Mouse (Mus musculus): ENCODE measurements at regions not wholly inside any gene's neighbourhood (a gene's known extent, or its start where the extent isn't known, plus 50 kb on each side); places are given as distances from the start of the nearest gene placed in this dataset.

- Histone ChIP-seq H3K27ac (replicated peaks) (no peak overlapping the region), H3K27me3 (no peaks in the 10 kb centered on the region), H3K4me3 (no peak overlapping the region), H3K4me2 (no peak overlapping the region), H3K36me3 (no peaks in the 10 kb centered on the region), H3K4me1 (replicated peaks) (no peaks in the 10 kb centered on the region), H3K9me3 (no peaks in the 10 kb centered on the region), H3K9ac (no peak overlapping the region)
- WGBS = 51% methylated on average over 7 of the region's 7 CpGs
- ATAC-seq (ENCODE audit: low FRiP score, low read depth) = no peak
Measured at GRCm38 (mm10) chr5:97594081-97594480, 137.3 kb upstream of the Gk2 start.

GRCm38 (mm10) chr5:97582509-97582908 is 125.7 kb upstream of the Gk2 start:
- no peak overlapping the region for H3K9ac ChIP-seq
- no peaks in the 10 kb centered on the region for H3K9me3 ChIP-seq
- WGBS = 29% methylated on average over 2 of the region's 2 CpGs
- no peaks in the 10 kb centered on the region for H3K36me3 ChIP-seq
- ATAC-seq (ENCODE audit: low FRiP score, low read depth) = peak; percentile 38; the same call in 1 of the 2 replicates
- no peak overlapping the region for H3K4me3 ChIP-seq
- no peak overlapping the region for H3K4me2 ChIP-seq
- no peaks in the 10 kb centered on the region for H3K27me3 ChIP-seq
- no peaks in the 10 kb centered on the region for H3K4me1 ChIP-seq (replicated peaks)
- no peak overlapping the region for H3K27ac ChIP-seq (replicated peaks)

- Histone ChIP-seq H3K27ac (replicated peaks) (no peak overlapping the region), H3K4me3 (no peak overlapping the region), H3K4me1 (replicated peaks) (no peaks in the 10 kb centered on the region), H3K9ac (no peak overlapping the region), H3K4me2 (no peak overlapping the region), H3K36me3 (no peaks in the 10 kb centered on the region), H3K9me3 (no peaks in the 10 kb centered on the region), H3K27me3 (no peaks in the 10 kb centered on the region)
- ATAC-seq (ENCODE audit: low FRiP score, low read depth) = no peak
- WGBS = 82% methylated on average over 5 of the region's 5 CpGs
Measured at GRCm38 (mm10) chr5:97565486-97565885, 108.7 kb upstream of the Gk2 start.

DNA sequence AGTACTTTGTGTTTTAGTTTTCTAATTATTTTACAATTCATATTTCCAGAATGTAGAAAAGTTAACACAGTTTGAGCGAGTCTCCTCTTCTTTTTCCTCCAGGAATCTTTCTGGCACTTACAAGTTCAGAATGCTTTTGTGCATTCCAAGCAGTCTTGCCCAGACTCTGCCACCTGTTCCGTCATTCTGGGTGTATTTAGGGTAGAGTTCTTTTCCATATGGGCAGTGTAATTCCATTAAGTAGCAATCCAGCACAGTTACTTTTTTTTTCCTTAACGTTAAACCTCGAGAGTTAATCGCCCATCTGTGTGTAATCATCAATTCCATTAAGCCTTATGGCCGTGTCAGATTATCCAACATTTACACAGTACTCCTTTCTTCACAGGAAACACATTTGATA is 106.9 kb upstream of the Gk2 start:
- Histone ChIP-seq H3K27me3 (no peaks in the 10 kb centered on the region), H3K27ac (replicated peaks) (no peak overlapping the region), H3K36me3 (no peaks in the 10 kb centered on the region), H3K9ac (no peak overlapping the region), H3K4me2 (no peak overlapping the region), H3K9me3 (no peaks in the 10 kb centered on the region), H3K4me3 (no peak overlapping the region), H3K4me1 (replicated peaks) (no peaks in the 10 kb centered on the region)
- 72% methylated on average over 6 of the region's 6 CpGs for WGBS
- ATAC-seq (ENCODE audit: low FRiP score, low read depth) = no peak

DNA sequence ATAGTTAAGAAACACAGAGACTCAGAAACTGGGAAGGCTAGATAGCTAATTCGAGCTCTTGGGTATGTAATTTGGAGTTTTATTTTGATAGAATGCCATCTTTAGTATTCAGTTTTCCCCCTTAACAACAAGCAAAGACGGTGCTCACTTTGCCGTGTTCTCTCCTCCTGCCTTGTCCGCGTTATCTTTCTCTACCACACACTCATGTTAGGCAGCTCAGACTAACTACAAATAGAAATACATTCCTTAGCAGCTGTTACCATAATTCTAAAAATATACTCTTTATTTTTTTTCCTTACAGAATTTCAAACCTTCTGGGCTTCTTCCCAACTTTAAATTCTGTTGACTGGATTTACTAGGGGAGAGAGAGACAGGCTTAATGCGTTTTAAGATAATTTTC is 97.5 kb upstream of the Gk2 start:
- H3K27ac ChIP-seq (replicated peaks) = no peak overlapping the region
- 83% methylated on average over 6 of the region's 6 CpGs for WGBS
- H3K4me1 ChIP-seq (replicated peaks) = no peaks in the 10 kb centered on the region
- ATAC-seq (ENCODE audit: low FRiP score, low read depth) = no peak
- no peak overlapping the region for H3K9ac ChIP-seq
- H3K4me2 ChIP-seq = no peak overlapping the region
- no peaks in the 10 kb centered on the region for H3K9me3 ChIP-seq
- H3K36me3 ChIP-seq = no peaks in the 10 kb centered on the region
- H3K4me3 ChIP-seq = no peak overlapping the region
- no peaks in the 10 kb centered on the region for H3K27me3 ChIP-seq

DNA sequence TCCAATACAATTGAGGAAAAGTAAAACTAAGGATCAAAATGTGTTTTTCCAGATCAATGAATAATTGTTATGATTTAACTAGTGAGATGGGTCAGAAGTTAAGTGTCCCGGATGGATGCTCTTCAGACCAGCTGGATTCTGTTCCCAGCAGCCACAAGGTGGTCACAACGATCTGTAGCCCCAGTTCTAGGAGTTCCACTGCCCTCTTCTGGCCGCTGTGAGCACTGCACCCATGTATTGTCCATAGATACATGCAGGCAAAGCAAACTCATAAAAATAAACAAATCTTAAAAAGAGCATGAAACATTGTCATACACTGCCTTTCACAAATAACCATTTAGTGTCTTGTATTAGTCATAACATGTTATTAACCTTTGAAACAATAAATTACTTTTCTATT is 96.3 kb upstream of the Gk2 start:
- 58% methylated on average over 3 of the region's 3 CpGs for WGBS
- no peaks in the 10 kb centered on the region for H3K4me1 ChIP-seq (replicated peaks)

DNA sequence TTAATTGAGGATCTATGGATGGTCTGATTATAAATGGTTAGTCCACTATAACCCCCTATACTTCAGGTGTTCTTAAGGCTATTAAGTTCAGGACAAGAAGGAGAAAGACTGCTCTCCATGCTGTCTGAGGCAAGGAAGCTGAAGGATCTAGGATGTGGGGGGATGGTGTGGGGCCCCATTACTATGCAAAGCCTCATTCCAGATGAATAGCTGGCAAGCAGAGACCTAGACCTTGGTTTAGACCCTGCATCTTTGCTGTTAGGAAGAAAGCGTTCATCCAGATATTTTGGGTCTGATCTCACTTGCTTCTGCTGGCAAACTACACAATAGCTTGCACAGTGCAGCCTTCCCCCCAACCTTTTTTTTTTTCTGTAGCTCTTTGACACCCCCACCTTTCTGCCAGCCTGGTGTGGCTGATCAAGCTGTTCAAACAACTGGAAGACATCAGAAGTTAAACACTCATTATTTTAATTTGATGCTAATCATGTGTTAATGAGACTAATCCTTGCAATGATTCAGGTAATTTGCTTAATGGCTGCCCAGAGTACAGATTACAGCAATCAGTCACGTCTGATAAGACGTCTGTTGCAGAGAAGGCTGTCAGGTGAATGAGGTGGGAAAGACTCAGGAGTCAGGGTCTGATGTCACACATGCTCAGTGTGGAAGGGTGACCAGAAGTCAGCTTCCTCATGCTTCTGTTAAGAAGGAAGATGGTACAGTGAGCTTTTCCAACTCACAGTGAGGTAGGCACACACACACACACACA is 80.9 kb upstream of the Gk2 start:
- no peak overlapping the region for H3K9ac ChIP-seq
- H3K4me2 ChIP-seq = no peak overlapping the region
- H3K27me3 ChIP-seq = no peaks in the 10 kb centered on the region
- whole genome bisulfite sequencing = 22% methylated on average over 3 of the region's 3 CpGs
- H3K4me3 ChIP-seq = no peak overlapping the region
- no peaks in the 10 kb centered on the region; the same call in 1 of the 2 replicates for H3K4me1 ChIP-seq (replicated peaks)
- no peak overlapping the region for H3K27ac ChIP-seq (replicated peaks)
- peak; percentile 51; the same call in 1 of the 2 replicates for ATAC-seq (ENCODE audit: low FRiP score, low read depth)
- H3K9me3 ChIP-seq = no peaks in the 10 kb centered on the region
- H3K36me3 ChIP-seq = no peaks in the 10 kb centered on the region

More for the DNA sequence above, 96.3 kb upstream of the Gk2 start:
- Histone ChIP-seq H3K9ac (no peak overlapping the region), H3K4me2 (no peak overlapping the region), H3K27me3 (no peaks in the 10 kb centered on the region), H3K27ac (replicated peaks) (no peak overlapping the region), H3K4me3 (no peak overlapping the region), H3K36me3 (no peaks in the 10 kb centered on the region), H3K9me3 (no peaks in the 10 kb centered on the region)
- ATAC-seq (ENCODE audit: low FRiP score, low read depth) = no peak

- H3K4me1 ChIP-seq (replicated peaks) = no peaks in the 10 kb centered on the region; the same call in 1 of the 2 replicates
- no peak overlapping the region for H3K27ac ChIP-seq (replicated peaks)
- H3K9ac ChIP-seq = no peak overlapping the region
- WGBS = 70% methylated on average over 5 of the region's 5 CpGs
- no peaks in the 10 kb centered on the region for H3K27me3 ChIP-seq
- H3K9me3 ChIP-seq = no peaks in the 10 kb centered on the region
- ATAC-seq (ENCODE audit: low FRiP score, low read depth) = no peak
- no peak overlapping the region for H3K4me2 ChIP-seq
- no peaks in the 10 kb centered on the region for H3K36me3 ChIP-seq
- H3K4me3 ChIP-seq = no peak overlapping the region
Measured at GRCm38 (mm10) chr5:97533733-97534132, 76.9 kb upstream of the Gk2 start.

DNA sequence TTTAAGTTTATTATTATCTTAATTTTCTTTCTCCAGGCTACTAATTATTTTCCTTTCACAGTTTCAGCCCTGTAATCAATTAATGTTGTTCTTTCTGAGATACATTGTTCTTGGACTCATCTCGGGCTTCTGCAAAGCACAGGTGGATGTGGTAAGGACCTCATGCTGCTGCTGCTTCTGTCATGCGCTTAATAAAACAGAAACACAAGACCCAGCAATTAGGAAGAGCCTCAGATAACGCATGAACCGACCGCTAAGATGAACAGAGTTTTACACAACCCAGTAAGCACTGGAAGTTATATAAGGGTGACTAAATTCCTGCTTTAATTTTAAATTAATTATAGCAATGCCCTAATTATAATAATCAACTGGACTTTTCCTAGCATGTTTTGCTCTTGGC is 70.7 kb upstream of the Gk2 start:
- WGBS = 75% methylated on average over 5 of the region's 5 CpGs

More for the DNA sequence above, 70.7 kb upstream of the Gk2 start:
- no peaks in the 10 kb centered on the region for H3K36me3 ChIP-seq
- ATAC-seq (ENCODE audit: low FRiP score, low read depth) = no peak
- no peaks in the 10 kb centered on the region for H3K27me3 ChIP-seq
- no peak overlapping the region for H3K4me3 ChIP-seq
- H3K4me1 ChIP-seq (replicated peaks) = no peaks in the 10 kb centered on the region
- no peak overlapping the region for H3K27ac ChIP-seq (replicated peaks)
- H3K9ac ChIP-seq = no peak overlapping the region
- no peak overlapping the region for H3K4me2 ChIP-seq
- H3K9me3 ChIP-seq = no peaks in the 10 kb centered on the region
